Mouse (Mus musculus): ENCODE results near the gene Gm10188. TPM values are rescaled to one million over a fixed set of nuclear protein-coding genes. Genes with fewer than 3 reads are reported as not detected.
A peak's percentile ranks its signal among the peaks of the same experiment; 100 is the strongest.

The Gm10188 gene
- polyA plus RNA-seq, 1 experiment from 2014 or later = not detected

DNA sequence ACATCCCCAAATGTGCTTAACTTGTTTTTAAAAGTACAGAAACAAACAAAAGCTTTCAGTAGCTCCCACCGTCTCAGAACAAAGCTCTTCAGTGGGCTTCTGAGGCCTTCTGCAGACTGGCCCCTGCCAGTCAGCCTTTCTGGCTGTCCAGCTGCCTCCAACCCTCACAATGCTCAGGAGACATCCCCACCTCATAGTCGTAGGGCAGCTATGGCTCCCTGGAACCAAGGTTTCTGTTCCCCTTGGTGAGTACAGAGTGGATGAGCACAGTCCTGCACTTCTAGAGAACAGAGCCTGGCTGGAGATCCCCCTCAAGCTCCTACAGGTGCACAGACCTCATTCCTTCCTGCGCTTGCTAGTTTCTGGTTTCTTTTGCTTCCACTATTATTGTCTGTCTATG is 13.3 kb downstream of the Gm10188 start:
- 54% methylated on average over 3 of the region's 3 CpGs for WGBS

DNA sequence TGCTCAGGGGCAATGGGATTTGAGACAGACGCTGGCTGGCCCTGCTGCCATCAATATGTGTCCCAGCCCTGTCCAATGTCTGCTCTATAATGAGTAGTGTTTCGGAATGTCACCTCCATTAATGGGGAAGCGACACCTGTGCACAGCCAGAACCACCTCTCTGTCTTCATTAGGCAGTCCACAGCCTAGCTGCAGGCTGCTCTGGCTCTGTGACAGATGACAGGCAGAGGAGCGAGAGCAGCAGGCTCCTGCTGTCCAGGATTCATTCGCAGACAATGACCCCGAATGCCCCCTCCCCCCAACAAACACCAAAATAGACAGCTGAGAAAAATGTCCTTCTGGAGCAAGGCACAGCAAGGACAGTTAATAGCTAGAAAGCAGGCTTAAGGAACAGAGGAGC is 16.5 kb downstream of the Gm10188 start:
- WGBS = 40% methylated on average over 6 of the region's 6 CpGs
- Histone ChIP-seq H3K36me3 (no peaks in the 10 kb centered on the region), H3K9ac (no peak overlapping the region), H3K27ac (no peak overlapping the region), H3K4me3 (no peak overlapping the region), H3K27me3 (peaks cover 36% of the 10 kb centered on the region), H3K4me1 (peaks cover 25% of the 10 kb centered on the region), H3K4me2 (replicated peaks) (no peak overlapping the region), H3K9me3 (no peaks in the 10 kb centered on the region)
- ATAC-seq (ENCODE audit: low FRiP score, low read depth) = 0 out of 2 replicates have a peak, but pooled peaks have one; percentile 9

More for the DNA sequence above, 13.3 kb downstream of the Gm10188 start:
- H3K27ac ChIP-seq = no peak overlapping the region
- H3K4me2 ChIP-seq (replicated peaks) = no peak overlapping the region
- no peak for ATAC-seq (ENCODE audit: low FRiP score, low read depth)
- H3K36me3 ChIP-seq = no peaks in the 10 kb centered on the region
- H3K4me3 ChIP-seq = no peak overlapping the region
- H3K9ac ChIP-seq = no peak overlapping the region
- H3K4me1 ChIP-seq = peaks cover 9% of the 10 kb centered on the region
- H3K27me3 ChIP-seq = peaks cover 35% of the 10 kb centered on the region
- no peaks in the 10 kb centered on the region for H3K9me3 ChIP-seq

DNA sequence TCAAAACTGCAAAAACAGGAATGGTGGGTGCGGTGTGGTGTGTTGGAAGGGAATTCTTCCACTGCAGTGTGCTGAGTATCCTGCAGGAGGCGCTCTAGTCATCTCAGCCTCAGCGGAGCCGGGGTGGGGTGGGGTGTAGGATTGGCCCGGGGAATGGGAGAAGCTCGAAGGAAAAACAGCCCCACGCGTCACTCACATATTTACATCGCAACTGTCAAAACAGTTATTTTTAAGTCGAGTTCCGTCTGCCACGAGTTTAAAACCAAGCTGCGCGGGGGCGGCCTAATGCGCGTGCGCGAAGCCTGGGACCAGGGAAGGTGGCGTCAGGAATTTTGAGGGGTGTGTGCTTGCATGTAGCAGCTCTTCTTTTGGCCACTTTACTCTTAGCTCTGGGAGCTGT is 17.3 kb downstream of the Gm10188 start:
- Histone ChIP-seq H3K4me3 (peak overlapping the region; percentile 36), H3K4me1 (peaks cover 31% of the 10 kb centered on the region), H3K9me3 (no peaks in the 10 kb centered on the region), H3K9ac (no peak overlapping the region), H3K36me3 (no peaks in the 10 kb centered on the region), H3K27ac (no peak overlapping the region), H3K27me3 (peaks cover 36% of the 10 kb centered on the region), H3K4me2 (replicated peaks) (peak overlapping the region; percentile 56)
- WGBS = 6% methylated on average over 20 of the region's 20 CpGs
- ATAC-seq (ENCODE audit: low FRiP score, low read depth) = peak; percentile 38

DNA sequence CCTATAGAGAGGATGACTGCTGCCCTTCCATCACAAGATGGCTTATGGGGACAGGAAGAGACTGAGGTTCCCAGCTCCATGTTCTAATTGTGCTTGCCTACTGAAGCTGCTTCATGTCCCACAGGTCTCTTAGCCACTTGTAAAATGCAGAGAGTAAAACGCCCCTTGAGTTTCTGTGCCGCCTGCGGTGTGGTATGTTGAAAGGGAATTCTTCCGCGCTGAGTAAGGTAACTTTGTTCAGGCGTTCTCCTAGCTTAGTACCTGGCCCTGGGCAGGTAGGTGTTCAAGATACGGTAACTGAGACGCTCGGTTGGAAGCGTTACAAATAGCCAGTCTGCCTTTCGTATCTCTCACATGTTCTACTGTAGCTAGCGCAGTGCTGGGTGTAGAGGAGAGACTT is 17.9 kb downstream of the Gm10188 start:
- Histone ChIP-seq H3K4me3 (peak overlapping the region; percentile 36), H3K9ac (no peak overlapping the region), H3K4me1 (peaks cover 31% of the 10 kb centered on the region), H3K9me3 (no peaks in the 10 kb centered on the region), H3K36me3 (no peaks in the 10 kb centered on the region), H3K27ac (no peak overlapping the region), H3K4me2 (replicated peaks) (peak overlapping the region; percentile 56), H3K27me3 (peaks cover 36% of the 10 kb centered on the region)
- ATAC-seq (ENCODE audit: low FRiP score, low read depth) = no peak
- WGBS = 45% methylated on average over 12 of the region's 12 CpGs

DNA sequence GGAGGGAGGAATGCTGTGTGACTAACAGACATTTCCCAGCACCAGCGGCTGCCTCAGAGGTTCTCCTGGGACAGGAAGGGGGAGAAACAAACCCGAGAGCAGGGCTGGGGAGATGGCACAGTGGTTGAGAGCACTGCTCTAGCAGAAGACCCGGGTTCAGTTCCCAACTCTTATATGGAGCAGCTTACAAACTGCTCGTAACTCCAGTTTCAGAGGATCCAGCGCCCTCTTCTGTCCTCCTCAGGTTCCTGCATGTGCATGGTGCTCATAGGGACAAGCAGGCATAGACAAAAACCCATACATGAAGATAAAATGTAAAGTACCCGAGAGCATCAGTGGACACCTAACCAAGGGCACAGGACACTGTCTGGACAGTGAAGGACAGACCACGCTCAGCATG is 18.6 kb downstream of the Gm10188 start:
- no peak for ATAC-seq (ENCODE audit: low FRiP score, low read depth)
- Histone ChIP-seq H3K9me3 (no peaks in the 10 kb centered on the region), H3K27ac (no peak overlapping the region), H3K4me1 (peaks cover 32% of the 10 kb centered on the region), H3K36me3 (no peaks in the 10 kb centered on the region), H3K27me3 (peaks cover 36% of the 10 kb centered on the region), H3K4me3 (no peak overlapping the region), H3K9ac (no peak overlapping the region), H3K4me2 (replicated peaks) (no peak overlapping the region)
- WGBS = 19% methylated on average over 7 of the region's 7 CpGs

DNA sequence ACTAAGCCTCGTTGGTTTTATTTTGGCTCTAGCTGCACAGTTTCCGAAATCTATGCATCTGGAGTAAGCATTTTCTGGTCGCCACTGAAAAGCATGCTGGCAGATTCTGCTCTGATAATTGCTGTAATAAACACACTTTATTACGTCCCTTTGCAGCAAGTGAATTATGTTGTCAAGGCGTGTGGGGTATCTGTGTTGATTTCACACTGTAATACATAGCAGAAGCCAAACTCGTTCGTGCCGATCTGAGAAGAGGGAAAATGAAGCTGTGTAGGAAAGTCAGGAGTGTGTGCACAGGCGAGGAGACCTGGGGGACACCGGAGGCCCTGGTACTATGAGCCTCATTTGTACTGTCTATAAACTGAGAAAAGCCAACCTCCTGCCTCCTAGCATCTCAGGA is 20.2 kb downstream of the Gm10188 start:
- Histone ChIP-seq H3K4me2 (replicated peaks) (peak overlapping the region; percentile 1; the same call in 1 of the 2 replicates), H3K27ac (no peak overlapping the region), H3K4me3 (no peak overlapping the region), H3K4me1 (peaks cover 34% of the 10 kb centered on the region), H3K9me3 (no peaks in the 10 kb centered on the region), H3K36me3 (no peaks in the 10 kb centered on the region), H3K9ac (no peak overlapping the region), H3K27me3 (peaks cover 36% of the 10 kb centered on the region)
- WGBS = 24% methylated on average over 10 of the region's 10 CpGs
- no peak for ATAC-seq (ENCODE audit: low FRiP score, low read depth)

DNA sequence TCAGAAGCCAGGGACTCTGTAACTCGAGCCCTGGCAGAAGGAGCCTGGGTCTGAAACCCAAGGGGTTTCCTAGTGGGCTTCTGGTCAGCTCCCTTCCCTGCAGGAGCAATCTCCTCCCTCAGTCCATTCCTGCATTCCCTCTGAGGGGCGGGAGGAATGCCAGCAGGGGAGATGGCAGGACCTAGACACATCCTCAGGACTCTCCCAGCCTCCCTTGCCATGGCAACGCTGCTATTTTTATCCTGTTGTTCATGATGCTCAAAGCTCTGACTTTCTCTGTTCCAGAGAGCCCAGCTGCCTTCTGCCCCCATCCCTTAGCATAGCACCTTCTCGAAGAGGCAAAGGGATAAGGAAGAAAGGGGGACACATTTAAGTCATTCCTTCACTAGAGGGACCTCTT is 21.4 kb downstream of the Gm10188 start:
- 20% methylated on average over 4 of the region's 4 CpGs for WGBS
- Histone ChIP-seq H3K27ac (no peak overlapping the region), H3K9me3 (no peaks in the 10 kb centered on the region), H3K4me2 (replicated peaks) (no peak overlapping the region), H3K4me1 (peaks cover 34% of the 10 kb centered on the region), H3K4me3 (no peak overlapping the region), H3K27me3 (peaks cover 31% of the 10 kb centered on the region), H3K9ac (no peak overlapping the region), H3K36me3 (no peaks in the 10 kb centered on the region)
- no peak for ATAC-seq (ENCODE audit: low FRiP score, low read depth)

DNA sequence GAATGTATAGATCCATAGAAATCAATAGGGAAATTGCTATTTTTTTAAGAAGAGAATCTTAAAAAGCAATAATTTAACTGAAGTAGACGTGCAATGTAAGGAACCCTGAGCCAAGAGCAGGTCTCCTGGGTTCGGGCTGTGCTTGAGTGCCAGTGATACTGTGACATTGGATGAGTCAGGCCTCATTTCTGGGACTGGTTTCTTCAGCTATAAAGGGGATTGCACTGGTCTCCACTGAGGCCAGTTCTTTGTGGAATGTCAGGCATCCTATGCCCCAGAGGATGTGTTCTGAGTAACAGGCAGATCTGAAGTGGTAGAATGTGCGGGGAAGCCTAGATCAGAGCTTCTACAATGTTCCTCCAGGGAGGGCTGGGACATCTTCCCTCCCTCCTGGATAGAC is 22.7 kb downstream of the Gm10188 start:
- Histone ChIP-seq H3K9ac (no peak overlapping the region), H3K27ac (no peak overlapping the region), H3K9me3 (no peaks in the 10 kb centered on the region), H3K36me3 (no peaks in the 10 kb centered on the region), H3K4me1 (peaks cover 30% of the 10 kb centered on the region), H3K27me3 (peaks cover 18% of the 10 kb centered on the region), H3K4me2 (replicated peaks) (no peak overlapping the region), H3K4me3 (no peak overlapping the region)
- 80% methylated on average over 3 of the region's 3 CpGs for WGBS
- no peak for ATAC-seq (ENCODE audit: low FRiP score, low read depth)

DNA sequence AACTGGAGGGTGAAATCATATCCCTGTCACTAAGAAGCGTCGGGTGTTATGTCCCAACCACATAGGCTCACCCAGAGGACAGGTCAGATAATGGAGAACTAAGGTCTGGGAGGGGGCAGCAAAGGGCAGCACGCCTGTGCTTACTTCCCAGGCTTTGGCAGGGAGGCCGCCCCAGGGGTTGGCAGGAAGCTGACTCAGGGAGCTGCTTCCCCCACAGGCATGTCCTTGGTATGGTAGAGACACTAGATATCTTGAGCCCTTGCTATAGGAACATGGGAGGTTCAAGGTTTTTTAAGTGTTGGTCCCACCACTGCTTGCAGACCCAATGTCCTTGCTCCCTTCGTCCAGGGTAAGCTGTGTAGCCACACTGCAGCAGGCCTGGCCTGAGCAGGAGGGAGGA is 23.6 kb downstream of the Gm10188 start:
- no peak for ATAC-seq (ENCODE audit: low FRiP score, low read depth)
- no peak overlapping the region for H3K27ac ChIP-seq

DNA sequence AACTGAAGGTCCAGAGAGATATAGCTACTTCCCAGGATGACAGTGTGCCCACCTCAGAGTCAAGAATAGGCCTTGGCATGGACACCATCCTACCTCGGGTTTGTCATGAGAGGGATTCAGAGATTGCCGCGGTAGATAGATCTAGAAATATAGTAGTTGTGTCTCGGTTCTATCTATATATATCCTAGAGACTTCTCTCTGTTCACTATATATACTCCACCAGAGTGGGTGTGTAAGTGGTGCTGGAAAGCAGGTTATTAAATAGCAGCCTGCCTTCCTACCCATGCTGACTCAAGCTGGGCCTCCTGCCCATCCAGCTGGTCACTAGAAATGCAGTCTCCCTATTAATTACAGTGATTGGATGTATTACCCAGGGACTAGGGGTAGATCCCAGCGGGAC is 26.8 kb downstream of the Gm10188 start:
- peaks cover 10% of the 10 kb centered on the region; the same call in 1 of the 2 replicates for H3K27me3 ChIP-seq
- H3K27ac ChIP-seq = no peak overlapping the region
- H3K4me3 ChIP-seq = no peak overlapping the region
- 90% methylated on average over 5 of the region's 5 CpGs for WGBS
- H3K4me1 ChIP-seq = peaks cover 37% of the 10 kb centered on the region
- H3K4me2 ChIP-seq (replicated peaks) = no peak overlapping the region
- no peaks in the 10 kb centered on the region for H3K36me3 ChIP-seq
- no peak overlapping the region for H3K9ac ChIP-seq
- H3K9me3 ChIP-seq = no peaks in the 10 kb centered on the region
- ATAC-seq (ENCODE audit: low FRiP score, low read depth) = no peak

More for the DNA sequence above, 23.6 kb downstream of the Gm10188 start:
- Histone ChIP-seq H3K9me3 (no peaks in the 10 kb centered on the region), H3K27me3 (peaks cover 9% of the 10 kb centered on the region), H3K4me2 (replicated peaks) (no peak overlapping the region), H3K4me1 (peaks cover 35% of the 10 kb centered on the region), H3K4me3 (no peak overlapping the region), H3K36me3 (no peaks in the 10 kb centered on the region), H3K9ac (no peak overlapping the region)
- WGBS = 53% methylated on average over 5 of the region's 5 CpGs

DNA sequence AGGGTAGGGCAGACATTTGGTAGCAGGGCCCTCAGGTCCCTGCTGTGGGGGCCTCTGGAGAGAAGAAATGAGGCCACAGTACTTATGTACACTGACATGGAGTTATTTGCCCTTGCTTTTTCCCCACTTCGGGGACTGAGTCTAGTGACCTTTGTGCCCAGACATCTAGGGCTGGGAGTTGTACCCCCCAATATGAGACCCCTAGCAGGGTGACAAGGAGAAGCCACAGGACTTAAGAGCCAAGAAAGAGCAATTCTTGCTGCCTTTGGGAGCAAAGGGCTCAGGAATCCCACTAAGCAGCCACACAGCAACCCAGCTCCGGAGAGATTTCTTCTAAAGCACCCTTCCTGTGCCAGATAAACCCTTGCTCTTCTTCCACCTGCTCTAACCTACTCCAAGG is 27.6 kb downstream of the Gm10188 start:
- Histone ChIP-seq H3K9ac (peak overlapping the region; percentile 31), H3K4me3 (peak overlapping the region; percentile 38; the same call in 1 of the 2 replicates), H3K36me3 (no peaks in the 10 kb centered on the region), H3K4me1 (peaks cover 39% of the 10 kb centered on the region), H3K9me3 (no peaks in the 10 kb centered on the region), H3K27ac (no peak overlapping the region), H3K27me3 (peaks cover 16% of the 10 kb centered on the region; the same call in 1 of the 2 replicates), H3K4me2 (replicated peaks) (peak overlapping the region; percentile 57)
- WGBS = 63% methylated on average over 2 of the region's 2 CpGs
- no peak for ATAC-seq (ENCODE audit: low FRiP score, low read depth)

DNA sequence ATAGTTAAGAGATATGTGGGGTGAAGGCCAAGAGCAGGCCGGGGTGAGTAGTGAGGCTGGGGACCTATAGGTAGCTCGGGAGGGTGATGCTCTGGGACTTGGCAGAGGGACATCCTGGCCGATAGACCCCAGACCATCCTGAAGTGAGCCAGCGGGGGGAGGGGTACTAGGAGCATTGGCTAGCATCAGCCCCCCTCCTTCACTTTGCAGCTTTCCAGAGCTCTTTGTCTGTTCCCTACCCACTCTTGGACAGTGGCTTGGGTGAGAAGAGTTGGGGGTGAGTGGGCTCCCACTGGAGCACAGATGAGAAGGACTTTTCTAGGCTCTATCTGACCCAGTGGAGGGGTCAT is 28.1 kb downstream of the Gm10188 start:
- ATAC-seq (ENCODE audit: low FRiP score, low read depth) = no peak
- Histone ChIP-seq H3K9ac (peak overlapping the region; percentile 31), H3K27me3 (peaks cover 20% of the 10 kb centered on the region; the same call in 1 of the 2 replicates), H3K36me3 (no peaks in the 10 kb centered on the region), H3K4me2 (replicated peaks) (peak overlapping the region; percentile 57), H3K27ac (no peak overlapping the region), H3K4me1 (peaks cover 42% of the 10 kb centered on the region), H3K4me3 (peak overlapping the region; percentile 38), H3K9me3 (no peaks in the 10 kb centered on the region)
- 36% methylated on average over 4 of the region's 4 CpGs for WGBS

Data from limb, embryonic 13.5 days (tissue).